Mouse (Mus musculus): ENCODE results near the gene Gm17657. TPM values are rescaled to one million over a fixed set of nuclear protein-coding genes. Genes with fewer than 3 reads are reported as not detected.

Gene Gm17657
- total and polyA plus RNA-seq, 3 experiments, result 0.20 to 0.21 TPM; not detected in 1

- H3K36me3 ChIP-seq (replicated peaks in 1 of 2; ENCODE audit: control insufficient read depth in 1 of 2, insufficient read depth in 1 of 2, low read length in 1 of 2), result peaks cover 17 to 47% of the 10 kb centered on the region in 2 experiments
- TF ChIP-seq POLR2A (IDR thresholded peaks at IDR 0.05; ENCODE audit: low read depth, low read length) (peak; percentile 62), PAX5 (IDR thresholded peaks at IDR 0.05; ENCODE audit: low read length) (no peak), ELF1 (IDR thresholded peaks at IDR 0.05; ENCODE audit: low read depth, low read length) (0 out of 2 replicates have a peak, but pooled peaks have one; percentile 22), POLR2AphosphoS2 (IDR thresholded peaks at IDR 0.05; ENCODE audit: low read depth, low read length) (no peak), JUND (conservative IDR thresholded peaks at IDR 0.05; ENCODE audit: low read depth, low read length) (no peak; the same call in 1 of the 2 replicates), CHD1 (IDR thresholded peaks at IDR 0.05; ENCODE audit: low read depth, low read length) (peak; percentile 86), USF1 (IDR thresholded peaks at IDR 0.05; ENCODE audit: low read depth, low read length) (no peak), CTCF (conservative IDR thresholded peaks at IDR 0.05 in 1 of 2, IDR thresholded peaks at IDR 0.05 in 1 of 2; ENCODE audit: low read depth in 2 of 2, low read length in 2 of 2) (no peak), MAFK (IDR thresholded peaks at IDR 0.05; ENCODE audit: insufficient replicate concordance, low read length) (0 out of 2 replicates have a peak, but pooled peaks have one; percentile 48), UBTF (IDR thresholded peaks at IDR 0.05; ENCODE audit: low read depth, low read length) (0 out of 2 replicates have a peak, but pooled peaks have one; percentile 59), RAD21 (IDR thresholded peaks at IDR 0.05; ENCODE audit: low read depth, low read length) (no peak; the same call in 1 of the 2 replicates), MYC (IDR thresholded peaks at IDR 0.05; ENCODE audit: low read depth, low read length) (no peak; the same call in 1 of the 2 replicates), MAX (IDR thresholded peaks at IDR 0.05; ENCODE audit: low read length) (no peak; the same call in 1 of the 2 replicates), BHLHE40 (IDR thresholded peaks at IDR 0.05; ENCODE audit: low read depth, low read length) (peak; percentile 85), EP300 (IDR thresholded peaks at IDR 0.05; ENCODE audit: low read length) (peak; percentile 75), MXI1 (IDR thresholded peaks at IDR 0.05; ENCODE audit: low read depth, low read length) (0 out of 2 replicates have a peak, but pooled peaks have one; percentile 33), NRF1 (IDR thresholded peaks at IDR 0.05; ENCODE audit: low read depth, low read length) (no peak), ZNF384 (IDR thresholded peaks at IDR 0.05; ENCODE audit: low read depth, low read length) (peak; percentile 88), SMC3 (IDR thresholded peaks at IDR 0.05; ENCODE audit: low read depth, low read length) (peak; percentile 5; the same call in 1 of the 2 replicates), TBP (conservative IDR thresholded peaks at IDR 0.05; ENCODE audit: low read depth, low read length) (peak; percentile 73; the same call in 1 of the 2 replicates), KAT2A (IDR thresholded peaks at IDR 0.05; ENCODE audit: insufficient replicate concordance, low read length) (0 out of 2 replicates have a peak, but pooled peaks have one; percentile 0), ZKSCAN1 (IDR thresholded peaks at IDR 0.05; ENCODE audit: borderline replicate concordance, low read depth, low read length) (no peak), CHD2 (IDR thresholded peaks at IDR 0.05; ENCODE audit: low read length) (no peak), ZC3H11A (IDR thresholded peaks at IDR 0.05; ENCODE audit: low read depth, low read length) (no peak), NELFE (IDR thresholded peaks at IDR 0.05; ENCODE audit: low read depth, low read length) (no peak), USF2 (conservative IDR thresholded peaks at IDR 0.05; ENCODE audit: low read depth, low read length) (no peak), JUN (IDR thresholded peaks at IDR 0.05; ENCODE audit: insufficient read depth, low read depth, low read length) (no peak), IRF4 (IDR thresholded peaks at IDR 0.05; ENCODE audit: low read depth, low read length) (peak; percentile 78), GABPA (IDR thresholded peaks at IDR 0.05; ENCODE audit: insufficient replicate concordance, low read depth, low read length) (no peak), TCF12 (IDR thresholded peaks at IDR 0.05; ENCODE audit: low read depth, low read length) (peak; percentile 76; the same call in 1 of the 2 replicates), ZMIZ1 (IDR thresholded peaks at IDR 0.05; ENCODE audit: low read depth, low read length) (no peak), HCFC1 (IDR thresholded peaks at IDR 0.05; ENCODE audit: low read depth, low read length) (no peak), MEF2A (IDR thresholded peaks at IDR 0.05; ENCODE audit: borderline replicate concordance, low read depth, low read length) (peak; percentile 93), E2F4 (IDR thresholded peaks at IDR 0.05; ENCODE audit: insufficient replicate concordance, low read depth, low read length) (no peak), ETS1 (conservative IDR thresholded peaks at IDR 0.05; ENCODE audit: low read depth, low read length) (peak; percentile 98), SIN3A (IDR thresholded peaks at IDR 0.05; ENCODE audit: low read length) (peak; percentile 76), RCOR1 (conservative IDR thresholded peaks at IDR 0.05; ENCODE audit: low read depth, low read length) (no peak)
- peak overlapping the region; percentile 96 for H3K9ac ChIP-seq (ENCODE audit: insufficient read depth, low read depth)
- dilution Hi-C loops (cut with MboI; ENCODE audit: extremely low pct_ligation_motif_present, extremely low pct_unique_long_range_greater_than_20kb, low sequenced_read_pairs), result no loop called here
- no peaks in the 10 kb centered on the region for H3K27me3 ChIP-seq (replicated peaks)
- in situ Hi-C loops (cut with MboI; ENCODE audit: low pct_ligation_motif_present, low pct_unique_long_range_greater_than_20kb, low sequenced_read_pairs), result loop anchor here (5.0 kb wide), 1 partner anchor 97 kb away; no protein-coding TSS in a partner anchor
- H3K79me2 ChIP-seq (replicated peaks; ENCODE audit: control insufficient read depth, extremely low read depth, insufficient read depth, poor library complexity, severe bottlenecking), result peaks cover 46% of the 10 kb centered on the region
- H3K4me2 ChIP-seq (ENCODE audit: insufficient read depth, low read depth, poor library complexity, severe bottlenecking), result peak overlapping the region; percentile 84
- DNase-seq (ENCODE audit: extremely low read depth), result peak; percentile 93
- H3K27ac ChIP-seq (ENCODE audit: insufficient read depth, low read depth), result peak overlapping the region; percentile 99
- peak overlapping the region; percentile 71 to 93 (median 85) for H3K4me3 ChIP-seq (replicated peaks in 1 of 3; ENCODE audit: low read depth in 2 of 3, low read length in 2 of 3, poor library complexity in 1 of 3)
- H3K9me3 ChIP-seq (replicated peaks; ENCODE audit: low read length), result no peaks in the 10 kb centered on the region
- H3K4me1 ChIP-seq (ENCODE audit: control insufficient read depth in 1 of 2, insufficient read depth in 2 of 2), result peaks cover 11 to 28% of the 10 kb centered on the region in 2 experiments
Measured at GRCm38 (mm10) chr17:29494062-29494731, 55.2 kb downstream of the Gm17657 start.

Data from CH12.LX (cell line).